10 mouse cellular contexts compared by ENCODE assay signal in the genomic region with DNA sequence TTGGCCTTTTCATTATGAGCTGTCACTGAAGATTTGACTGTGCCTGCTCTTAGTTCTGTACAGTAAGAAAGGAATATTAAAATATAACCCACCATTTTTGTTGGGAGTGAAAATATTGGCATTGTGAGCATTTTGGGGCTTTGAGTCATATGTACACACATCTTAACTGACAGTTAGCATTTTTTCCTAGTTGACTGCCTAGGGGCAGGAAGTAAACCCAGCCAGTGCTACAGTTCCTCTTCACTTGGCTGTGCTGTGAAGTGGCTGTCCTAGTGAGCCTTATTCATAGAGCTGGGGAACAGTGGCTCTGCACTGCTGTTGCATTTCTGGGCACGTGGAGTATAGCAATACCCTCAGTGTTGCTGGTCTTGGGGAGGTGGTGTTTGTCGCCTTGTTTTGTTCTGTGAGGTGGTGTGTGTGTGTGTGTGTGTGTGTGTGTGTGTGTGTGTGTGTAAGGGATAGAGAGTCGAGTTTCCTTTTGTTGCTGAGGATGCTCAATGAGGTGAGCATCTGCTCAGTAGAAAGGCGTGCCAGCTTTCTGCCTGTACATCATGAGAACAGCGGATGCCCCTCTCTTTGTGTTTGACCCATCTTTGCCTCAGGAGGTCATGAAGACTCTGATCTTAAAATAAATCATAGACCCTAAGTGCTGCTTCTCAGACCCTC. TPM values are rescaled to one million over a fixed set of nuclear protein-coding genes. Genes with fewer than 3 reads are reported as not detected.
DNase-seq lines count a peak whose midpoint lies in the region; ATAC-seq and TF ChIP-seq lines count a peak whose summit lies in the region.
"Had no signal": no experiment of that assay in that cellular context is flagged by ENCODE, and none has a peak within 500 bp of the region (broad histone marks: within the 10 kb centered on the region; RNA-seq: fewer than 3 reads in every experiment).

No protein-coding gene starts in this region.

- H3K9me3 ChIP-seq in midbrain, embryonic 13.5 days: no peaks in the 10 kb centered on the region
- H3K9me3 ChIP-seq in midbrain, embryonic 11.5 days (ENCODE audit: control insufficient read depth, low read length): no peaks in the 10 kb centered on the region
- H3K9me3 ChIP-seq in hindbrain, postnatal 0 days (ENCODE audit: low read length): no peaks in the 10 kb centered on the region

- no peaks in the 10 kb centered on the region for H3K36me3 ChIP-seq in midbrain, embryonic 13.5 days
- no peaks in the 10 kb centered on the region for H3K36me3 ChIP-seq in midbrain, embryonic 11.5 days (ENCODE audit: control insufficient read depth, insufficient read depth, low read length)
- H3K36me3 ChIP-seq in hindbrain, postnatal 0 days (ENCODE audit: insufficient read depth, low read length): no peaks in the 10 kb centered on the region

- TF ChIP-seq CTCF in hindbrain, postnatal 0 days (IDR thresholded peaks at IDR 0.05; ENCODE audit: low read depth): no peak
- no peak for TF ChIP-seq CTCF in olfactory bulb, adult 2 months (IDR thresholded peaks at IDR 0.05; ENCODE audit: insufficient read depth, low read depth, low read length)

- ATAC-seq in midbrain, embryonic 13.5 days: no peak
- ATAC-seq in midbrain, embryonic 11.5 days (ENCODE audit: low FRiP score): no peak
- ATAC-seq in hindbrain, postnatal 0 days: no peak

- no peak for TF ChIP-seq POLR2A in olfactory bulb, adult 2 months (IDR thresholded peaks at IDR 0.05; ENCODE audit: insufficient read depth, low read depth, low read length)

- H3K9ac ChIP-seq in midbrain, embryonic 13.5 days (replicated peaks): no peak overlapping the region; the same call in 1 of the 2 replicates
- H3K9ac ChIP-seq in midbrain, embryonic 11.5 days (ENCODE audit: low read length): no peak overlapping the region; the same call in 1 of the 2 replicates
- no peak overlapping the region for H3K9ac ChIP-seq in hindbrain, postnatal 0 days (replicated peaks; ENCODE audit: low read length)
- H3K9ac ChIP-seq: liver, embryonic 14.5 days had no signal

- no peak overlapping the region for H3K4me3 ChIP-seq in midbrain, embryonic 13.5 days (replicated peaks)
- H3K4me3 ChIP-seq in midbrain, embryonic 11.5 days (ENCODE audit: low read depth, low read length): no peak overlapping the region
- H3K4me3 ChIP-seq in hindbrain, postnatal 0 days (ENCODE audit: low read length): no peak overlapping the region
- H3K4me3 ChIP-seq in olfactory bulb, adult 2 months (ENCODE audit: insufficient read depth, low read depth, low read length): no peak overlapping the region

- DNase-seq in midbrain, embryonic 11.5 days (ENCODE audit: low spot score, missing footprints): no peak
- DNase-seq in brain, adult 2 months (ENCODE audit: low read depth, low spot score): peak; percentile 61
- peak; percentile 51 for DNase-seq in hindbrain, postnatal 0 days (ENCODE audit: low spot score)
- no peak for DNase-seq in adrenal gland, adult (ENCODE audit: inconsistent age in 2 of 2, low spot score in 1 of 2)
- DNase-seq in cerebellum, adult 11-12 months: no peak
- DNase-seq: gastrocnemius, postnatal 14 days; kidney, postnatal 4 days had no signal

- 34% methylated on average over 5 of the region's 5 CpGs for WGBS in midbrain, embryonic 13.5 days
- 40% methylated on average over 5 of the region's 5 CpGs for WGBS in midbrain, embryonic 11.5 days
- 17% methylated on average over 5 of the region's 5 CpGs for WGBS in hindbrain, postnatal 0 days
- 19% methylated on average over 5 of the region's 5 CpGs for WGBS in olfactory bulb, adult 2 months

- peaks cover 98% of the 10 kb centered on the region for H3K4me1 ChIP-seq in midbrain, embryonic 13.5 days (replicated peaks)
- peaks cover 77% of the 10 kb centered on the region for H3K4me1 ChIP-seq in midbrain, embryonic 11.5 days (ENCODE audit: control insufficient read depth, insufficient read depth, low read length)
- peaks cover 72% of the 10 kb centered on the region for H3K4me1 ChIP-seq in hindbrain, postnatal 0 days (ENCODE audit: insufficient read depth, low read length)
- H3K4me1 ChIP-seq in olfactory bulb, adult 2 months (ENCODE audit: control insufficient read depth, insufficient read depth, low read length): peaks cover 24% of the 10 kb centered on the region

- peak overlapping the region; percentile 60 for H3K27ac ChIP-seq in midbrain, embryonic 13.5 days
- H3K27ac ChIP-seq in midbrain, embryonic 11.5 days (ENCODE audit: low read depth, low read length): no peak overlapping the region
- peak overlapping the region; percentile 46 for H3K27ac ChIP-seq in hindbrain, postnatal 0 days
- peak overlapping the region; percentile 57; the same call in 1 of the 2 replicates for H3K27ac ChIP-seq in olfactory bulb, adult 2 months (ENCODE audit: insufficient read depth, low read depth, low read length)
- H3K27ac ChIP-seq: liver, embryonic 14.5 days had no signal

- no peaks in the 10 kb centered on the region for H3K27me3 ChIP-seq in midbrain, embryonic 13.5 days
- H3K27me3 ChIP-seq in midbrain, embryonic 11.5 days (ENCODE audit: control insufficient read depth, insufficient read depth, low read length): no peaks in the 10 kb centered on the region
- H3K27me3 ChIP-seq in hindbrain, postnatal 0 days (ENCODE audit: insufficient read depth, low read length): no peaks in the 10 kb centered on the region

- no peak overlapping the region for H3K4me2 ChIP-seq in midbrain, embryonic 13.5 days (replicated peaks)
- H3K4me2 ChIP-seq in midbrain, embryonic 11.5 days: no peak overlapping the region
- H3K4me2 ChIP-seq in hindbrain, postnatal 0 days (ENCODE audit: low read depth, low read length): no peak overlapping the region

RNA-seq across cellular contexts. Expression of a gene that starts 43.7 kb away (rescaled TPM):
- polyA plus RNA-seq in midbrain, embryonic 13.5 days (2015; fragmentation: Nextera tagmentation; extraction: Ambion mirVana): 49.0 and 58.2 TPM in 2 replicates
- 30.7 and 33.7 TPM in 2 replicates for polyA plus RNA-seq in midbrain, embryonic 11.5 days (2014; fragmentation: Nextera tagmentation; extraction: Ambion mirVana)
- total RNA-seq in hindbrain, postnatal 0 days (2014; rRNA removed): 172 and 189 TPM in 2 replicates
- 32.4 and 34.1 TPM in 2 replicates for polyA plus RNA-seq in hindbrain, postnatal 0 days (2015; fragmentation: Nextera tagmentation; extraction: Ambion mirVana)
- 300 and 913 TPM in 2 replicates for polyA plus RNA-seq in olfactory bulb, adult 2 months (2012; ENCODE audit: insufficient read depth, insufficient read length, low replicate concordance, missing spikeins)

Comparison
In these comparisons a context has a peak if more than half of its experiments do, and no peak if none do; other contexts are left out.
1. DNase-seq: peak in brain, adult 2 months (single experiment) and hindbrain, postnatal 0 days (single experiment); none in midbrain, embryonic 11.5 days (single experiment), adrenal gland, adult (0 of 2) and cerebellum, adult 11-12 months (single experiment).